Mouse (Mus musculus) CD4-positive helper T cell, adult 2 months (primary cell): Measurements from ENCODE around the gene Syngr4.

ENCODE experiments used
- DNase-seq: peaks from one replicate; pipeline ENCODE4 v3.0.0-alpha.2; 2012; ENCODE audit warnings: low read depth, missing footprints, low spot score

The Syngr4 gene

GRCm38 (mm10) chr7:45869107-45869670 lies 27.3 kb downstream of the Syngr4 start:
- DNase-seq = no peak

GRCm38 (mm10) chr7:45867871-45868270 lies 28.6 kb downstream of the Syngr4 start:
- DNase-seq = no peak

DNA sequence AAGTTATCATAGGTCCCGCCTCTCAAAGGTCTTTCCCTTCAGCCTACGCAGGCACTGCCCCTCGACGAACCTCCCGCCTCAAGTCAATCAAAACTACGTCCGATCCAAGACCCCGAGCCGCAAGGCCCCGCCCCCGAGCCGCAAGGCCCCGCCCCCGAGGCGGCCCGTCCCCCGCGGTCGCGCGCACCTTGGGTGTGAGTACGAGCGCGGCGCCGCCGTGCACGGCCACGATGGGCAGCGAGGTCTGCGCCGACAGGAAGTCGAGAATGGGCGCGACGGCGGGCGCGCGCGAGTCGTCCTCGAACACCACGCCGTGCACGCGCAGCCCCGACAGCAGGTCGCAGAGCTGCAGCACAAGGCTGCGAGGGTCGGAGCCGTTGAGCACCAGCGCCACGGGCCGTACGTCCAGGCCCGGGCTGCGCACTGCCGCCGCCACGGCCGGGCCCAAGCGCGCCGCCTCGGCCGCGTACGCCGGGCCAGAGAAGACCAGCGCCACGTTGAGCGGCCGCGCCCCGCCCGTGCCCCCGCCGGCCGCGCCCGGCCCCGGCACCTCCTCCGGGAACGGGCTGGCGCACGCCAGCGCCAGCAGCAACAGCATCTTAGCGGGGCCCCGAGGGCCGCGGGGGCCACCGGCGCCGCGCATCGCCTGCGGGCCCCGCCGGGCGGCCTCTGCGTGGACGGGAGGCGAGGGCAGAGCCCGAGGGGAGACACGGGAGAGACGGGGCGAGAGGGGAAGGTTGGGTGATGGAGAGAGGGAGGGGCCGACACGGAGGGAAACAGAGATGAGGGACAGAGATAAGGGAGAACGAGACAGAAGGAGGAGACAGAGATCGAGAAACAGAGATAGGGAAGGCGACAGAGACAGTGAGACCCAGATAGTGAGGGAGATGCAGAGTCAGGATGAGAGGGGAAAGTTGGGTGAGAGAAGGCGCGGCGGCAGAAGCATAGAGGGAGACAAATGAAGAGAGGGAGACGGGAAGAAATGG lies 30.3 kb downstream of the Syngr4 start:
- DNase-seq = peak; percentile 93

DNA sequence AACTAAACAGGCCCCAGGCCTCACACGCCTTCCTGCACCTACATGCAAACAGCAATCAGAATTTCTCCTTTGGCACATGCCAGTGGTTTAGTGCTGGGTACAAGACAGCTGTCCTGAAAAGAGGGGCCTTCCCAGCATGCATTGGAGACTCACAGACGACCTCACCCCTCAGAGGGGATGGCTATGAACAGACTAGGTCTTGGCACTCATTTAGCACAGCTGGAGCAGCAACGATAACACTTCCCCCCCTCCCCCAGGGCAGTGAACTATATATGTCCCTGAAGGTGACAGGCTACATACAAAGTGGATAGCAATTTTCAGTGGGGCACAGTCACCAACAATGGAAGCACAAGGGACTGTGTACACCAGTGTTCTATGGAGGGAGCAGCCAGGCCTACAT lies 32.1 kb downstream of the Syngr4 start:
- no peak for DNase-seq

DNA sequence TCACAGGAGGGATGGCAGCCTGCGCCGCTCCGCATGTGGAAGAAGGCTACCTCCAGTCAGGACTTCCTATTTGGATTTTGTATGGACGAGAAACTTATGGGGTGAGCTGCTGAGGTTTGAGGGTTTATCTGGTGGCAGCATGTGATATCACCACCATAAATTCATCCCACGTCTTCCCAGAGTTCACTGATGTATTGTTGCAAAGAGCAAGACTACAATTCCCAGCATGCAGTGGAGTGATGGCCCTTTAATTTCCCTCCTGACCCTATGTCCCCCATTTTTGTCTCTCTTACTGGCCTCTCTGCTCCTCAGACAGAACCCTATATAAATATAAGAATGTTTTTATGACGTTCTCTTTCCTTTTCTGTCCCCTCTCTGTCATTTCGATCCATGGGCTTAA lies 33.7 kb downstream of the Syngr4 start:
- no peak for DNase-seq

DNA sequence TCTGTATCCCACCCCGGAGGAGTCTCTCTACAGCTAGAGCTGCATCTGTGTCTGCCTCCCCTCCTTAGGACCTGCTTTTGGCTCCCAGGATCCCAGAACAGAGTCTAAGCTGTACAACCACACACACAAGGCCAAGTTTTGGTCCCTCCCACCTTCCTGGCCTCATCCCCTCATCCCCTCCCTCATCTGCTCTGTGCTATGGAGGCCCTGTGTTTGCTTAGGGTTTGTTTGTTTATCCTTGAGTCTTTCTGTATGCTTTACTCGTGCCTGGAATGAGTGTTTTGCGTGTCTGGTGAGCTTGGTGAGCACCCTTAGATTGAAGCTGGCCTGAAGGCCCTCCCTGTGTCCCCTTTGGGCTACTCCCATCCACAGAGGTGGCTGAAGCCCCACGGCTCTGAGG lies 37.5 kb downstream of the Syngr4 start:
- no peak for DNase-seq

- no peak for DNase-seq
These were observed 39.3 kb downstream of the Syngr4 start for GRCm38 (mm10) chr7:45856950-45857901.

- DNase-seq = no peak
These were observed 43.4 kb downstream of the Syngr4 start for GRCm38 (mm10) chr7:45853089-45853488.

- no peak for DNase-seq
These were observed 45.9 kb downstream of the Syngr4 start for GRCm38 (mm10) chr7:45850661-45851060.

- DNase-seq = no peak
These were observed 48.0 kb downstream of the Syngr4 start for GRCm38 (mm10) chr7:45848447-45849027.

DNA sequence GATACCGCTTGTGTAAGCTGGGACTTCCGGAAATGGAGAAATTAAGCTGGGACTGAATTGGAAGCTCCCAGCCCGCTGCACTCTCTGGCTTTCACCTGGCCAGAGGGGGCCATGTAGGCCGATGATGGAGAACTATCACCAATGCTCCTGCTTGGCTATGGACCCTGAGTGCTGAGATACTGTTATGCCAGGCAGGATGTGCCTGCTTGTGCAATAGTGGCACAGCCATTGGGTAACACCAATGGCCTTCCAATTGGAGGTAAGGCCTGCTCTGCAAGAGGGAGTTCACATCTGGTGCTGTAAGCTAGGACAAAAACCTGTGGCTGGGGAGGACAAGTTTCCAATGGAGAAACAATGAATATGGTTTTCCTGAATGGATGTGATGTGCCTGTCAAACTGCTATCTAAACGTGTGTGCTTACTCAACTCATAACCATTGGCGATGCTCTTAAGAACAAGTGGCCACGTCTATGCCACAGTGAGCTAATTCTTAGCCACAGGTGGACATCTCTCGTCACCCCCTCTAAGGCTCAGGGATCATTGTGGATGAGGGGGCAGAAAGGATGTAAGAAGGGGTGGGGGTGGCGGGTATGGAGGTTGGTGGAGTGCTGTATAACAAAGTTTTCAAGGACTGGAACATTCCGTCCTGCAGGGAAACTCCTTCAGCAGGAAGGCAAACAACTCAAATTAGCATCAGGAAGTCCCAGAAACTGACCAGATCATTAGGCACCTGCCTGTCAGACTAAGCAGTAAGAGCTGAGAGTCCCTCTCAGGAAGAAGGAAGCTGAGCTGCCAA lies 53.4 kb downstream of the Syngr4 start:
- no peak for DNase-seq
